Mouse (Mus musculus): ENCODE results near the gene Mon1a. TPM values are rescaled to one million over a fixed set of nuclear protein-coding genes. Genes with fewer than 3 reads are reported as not detected.

Mon1a gene
- total RNA-seq, 4 experiments from 2014 or later: 21.0 to 30.2 (median 27.2) TPM

DNA sequence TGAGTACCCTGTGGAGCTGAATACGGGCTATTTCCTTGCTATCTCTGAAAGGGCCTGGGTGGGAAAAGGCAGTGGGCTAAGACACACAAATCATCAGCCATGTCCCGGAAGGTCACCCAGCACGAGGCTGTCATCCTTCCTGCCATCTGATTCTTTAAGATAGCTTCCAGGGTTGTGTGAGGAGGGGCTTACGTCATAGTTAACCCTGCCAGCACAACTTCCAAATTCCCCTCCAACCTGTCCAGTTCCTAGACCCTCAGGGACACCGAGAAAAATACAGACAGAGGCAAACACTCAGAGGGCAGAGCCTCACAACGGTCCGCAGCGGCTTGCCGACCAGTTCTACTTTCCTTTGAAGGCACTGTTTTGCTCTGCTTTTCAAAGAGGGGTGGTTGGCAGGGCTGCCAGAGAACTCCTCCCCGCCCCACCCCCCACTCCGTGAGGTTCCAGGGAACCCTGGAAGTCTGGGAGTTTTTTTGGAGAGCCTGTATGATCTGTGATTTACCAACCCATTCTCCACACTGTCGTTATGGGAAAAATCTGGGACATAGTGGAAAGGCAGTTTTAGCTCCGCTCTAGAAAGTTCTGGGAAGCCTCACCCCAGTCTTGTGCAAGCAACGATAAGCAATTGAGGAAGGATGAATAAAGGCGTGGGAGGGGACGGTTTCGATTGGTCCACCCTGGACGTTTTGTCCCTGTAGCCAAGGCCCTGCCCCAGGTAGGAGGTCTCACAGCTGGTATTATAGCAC lies 20.6 kb downstream of the Mon1a start:
- DNase-seq (ENCODE audit: low spot score in 2 of 2): no peak

DNA sequence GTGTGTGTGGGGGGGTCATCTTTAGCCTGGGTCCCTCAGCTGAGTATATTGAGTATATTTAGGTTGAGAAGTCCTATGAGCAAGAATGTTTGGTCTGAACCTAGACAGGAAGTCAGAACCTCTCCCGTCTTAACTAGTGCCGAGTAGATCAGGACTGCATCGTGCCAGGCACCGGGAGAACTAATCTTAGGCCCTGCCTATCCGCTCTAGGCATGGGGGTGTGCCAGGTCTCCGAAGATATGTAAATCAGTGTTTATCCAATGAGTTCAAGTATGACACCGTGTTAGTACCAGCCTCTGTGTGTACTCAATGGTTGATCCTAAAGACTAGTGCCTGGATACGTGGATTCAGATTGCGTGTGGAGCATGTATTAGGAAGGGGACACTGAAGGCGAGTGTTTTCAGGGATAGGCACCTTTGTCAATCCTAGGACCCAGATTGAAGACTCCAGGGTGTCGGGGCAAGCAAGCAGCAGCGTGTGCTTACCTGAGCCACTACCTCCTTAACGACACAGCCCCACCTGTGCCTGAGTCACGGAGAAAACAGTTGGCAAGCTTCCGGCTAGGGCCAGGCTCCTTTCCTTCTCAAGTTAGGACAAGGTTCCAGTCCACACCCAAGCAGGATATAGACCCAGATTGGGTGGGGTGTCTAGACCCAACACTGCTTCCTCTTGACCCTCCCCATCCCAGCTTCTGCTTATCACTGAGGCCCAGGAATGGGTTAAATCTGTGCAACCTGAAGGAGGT lies 22.2 kb downstream of the Mon1a start:
- no peak for DNase-seq (ENCODE audit: low spot score in 2 of 2)

DNA sequence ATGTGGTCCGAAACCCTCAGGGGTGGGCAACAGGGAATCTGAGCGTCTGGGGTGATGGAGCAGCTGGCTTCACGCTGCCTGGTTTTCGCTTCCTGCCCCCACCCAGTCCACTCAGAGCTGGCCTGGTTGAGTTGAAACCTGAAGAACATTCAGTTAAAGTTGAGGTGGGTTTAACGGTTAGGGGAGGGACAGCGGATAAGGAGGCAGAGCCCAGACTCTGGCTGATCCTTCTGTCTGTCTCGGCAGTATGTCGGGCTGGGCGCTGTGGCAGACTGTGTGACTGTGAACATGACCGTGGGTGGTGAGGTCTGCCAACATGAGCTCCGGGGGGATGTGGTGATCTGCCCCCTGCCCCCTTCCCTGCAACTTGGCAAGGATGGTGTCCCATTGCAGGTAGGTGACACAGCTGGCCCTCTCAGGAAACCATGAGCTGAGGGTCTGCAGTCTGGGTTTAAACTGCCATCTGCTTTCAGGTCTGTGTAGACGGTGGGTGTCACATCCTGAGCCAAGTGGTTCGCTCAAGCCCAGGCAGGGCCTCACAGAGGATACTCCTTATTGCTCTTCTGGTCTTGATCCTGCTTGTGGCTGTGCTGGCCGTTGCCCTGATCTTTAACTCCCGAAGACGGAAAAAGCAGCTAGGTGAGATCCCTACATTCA lies 26.9 kb downstream of the Mon1a start:
- DNase-seq (ENCODE audit: low spot score in 2 of 2): no peak

DNA sequence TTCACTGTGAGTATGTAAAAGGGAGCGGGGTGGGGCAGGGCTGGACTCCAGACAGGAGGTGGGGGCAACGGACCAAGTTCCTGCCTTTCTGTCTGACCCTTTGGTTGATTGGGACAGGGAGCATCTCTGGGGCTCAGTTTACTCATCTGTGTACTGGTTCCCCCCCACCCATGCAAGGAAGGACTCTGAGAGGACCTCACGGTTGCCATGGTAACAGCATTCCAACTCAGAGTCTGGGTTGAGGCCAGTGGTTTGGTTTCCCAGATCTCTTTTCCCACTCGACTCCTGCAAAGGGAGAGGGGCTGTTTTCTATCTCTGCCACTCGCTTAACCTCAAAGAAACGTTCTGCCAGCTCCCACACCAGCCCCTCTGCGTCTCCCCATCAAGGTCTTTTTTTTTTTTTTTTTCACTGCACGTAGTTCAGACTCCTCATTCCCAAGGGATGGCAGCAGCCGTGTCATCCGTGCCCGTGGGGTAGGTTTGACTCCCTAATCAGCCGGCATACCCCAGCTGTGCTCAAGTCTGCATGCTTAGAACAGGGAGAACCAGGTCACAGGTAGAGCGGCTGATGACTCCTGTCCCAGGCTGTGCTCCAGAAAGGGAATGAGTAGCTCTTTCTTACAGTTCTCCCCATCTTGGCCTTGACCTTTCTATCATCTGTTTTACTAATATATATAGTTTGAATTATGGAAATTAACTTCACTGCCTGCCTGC lies 30.1 kb downstream of the Mon1a start:
- no peak for DNase-seq (ENCODE audit: low spot score in 2 of 2)

DNA sequence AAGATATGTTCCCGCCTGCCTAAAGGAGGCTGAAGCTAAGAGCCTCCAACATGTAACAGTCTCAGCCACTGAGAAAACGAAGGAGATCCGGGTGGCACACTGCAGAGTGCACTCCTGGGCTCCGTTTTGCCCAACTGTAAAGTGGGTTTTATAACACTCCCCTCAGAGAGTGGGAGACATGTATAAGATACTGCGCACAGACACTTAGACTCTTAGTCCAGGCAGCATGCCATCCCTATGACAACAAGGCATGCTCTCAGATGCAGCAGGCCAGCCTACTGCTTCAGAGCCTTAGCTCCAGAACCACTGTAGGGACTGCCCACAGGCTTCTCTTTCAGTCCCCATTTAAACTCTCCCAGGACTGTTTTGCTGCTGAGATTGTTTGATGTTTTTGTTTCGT lies 30.9 kb downstream of the Mon1a start:
- DNase-seq (ENCODE audit: low spot score in 2 of 2): no peak

DNA sequence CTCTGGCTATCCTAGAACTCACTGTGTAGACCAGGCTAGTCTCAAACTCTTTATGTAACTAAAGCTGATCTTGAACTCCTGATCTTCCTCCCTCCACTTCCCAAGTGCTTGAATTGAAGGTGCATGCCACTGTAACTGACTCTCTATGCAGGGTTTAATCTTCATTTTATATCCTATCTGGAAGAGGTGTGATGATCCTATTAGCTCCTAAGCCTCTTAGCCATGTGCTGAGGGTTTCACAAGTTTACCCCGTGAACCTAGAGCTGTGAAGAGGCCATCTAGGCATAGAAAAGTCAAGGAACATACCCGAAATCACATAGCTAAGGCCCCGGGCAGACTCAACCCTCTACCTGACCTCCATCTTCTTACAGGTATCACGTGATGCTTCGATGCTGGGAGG lies 31.5 kb downstream of the Mon1a start:
- DNase-seq (ENCODE audit: low spot score in 2 of 2): no peak

DNA sequence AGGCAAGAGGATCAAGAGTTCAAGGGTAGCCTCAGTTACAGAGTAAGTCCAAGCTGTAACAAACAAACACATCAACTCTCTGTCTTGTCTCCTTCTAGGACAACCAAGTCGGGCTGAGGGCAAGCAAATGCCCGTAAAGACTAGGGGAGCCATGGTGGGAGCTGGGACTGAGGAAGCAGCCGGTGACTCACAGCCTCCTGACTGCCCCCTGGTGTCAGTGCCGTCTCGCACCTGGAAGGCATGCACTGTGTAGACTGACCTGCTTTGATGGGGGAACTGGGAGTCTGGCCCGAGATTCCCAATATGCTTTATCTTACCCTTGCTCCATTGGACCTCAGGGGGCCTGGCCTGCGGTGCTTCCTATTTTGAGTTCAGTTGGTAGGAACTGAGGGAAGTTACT lies 35.1 kb downstream of the Mon1a start:
- no peak for DNase-seq (ENCODE audit: low spot score in 2 of 2)

DNA sequence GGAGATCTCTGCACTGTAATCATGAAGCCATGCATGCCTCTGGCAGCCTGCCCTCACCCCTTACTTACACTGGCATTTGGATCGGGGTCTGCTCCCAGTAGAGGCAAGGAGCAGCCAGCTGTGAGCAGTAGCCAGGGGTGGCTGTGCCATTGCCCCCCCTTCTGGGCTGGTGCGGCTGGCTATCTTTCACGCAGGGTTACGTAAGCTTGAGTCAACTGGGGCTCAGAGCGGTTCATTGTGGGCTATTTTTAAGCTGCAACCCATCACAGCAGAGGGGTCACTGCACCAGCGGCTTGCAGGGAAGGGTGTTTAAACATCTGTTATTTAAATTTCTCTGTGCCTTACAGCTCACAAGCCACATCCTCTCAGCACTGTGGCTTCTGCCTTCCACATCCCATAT lies 36.0 kb downstream of the Mon1a start:
- no peak for DNase-seq (ENCODE audit: low spot score in 2 of 2)

DNA sequence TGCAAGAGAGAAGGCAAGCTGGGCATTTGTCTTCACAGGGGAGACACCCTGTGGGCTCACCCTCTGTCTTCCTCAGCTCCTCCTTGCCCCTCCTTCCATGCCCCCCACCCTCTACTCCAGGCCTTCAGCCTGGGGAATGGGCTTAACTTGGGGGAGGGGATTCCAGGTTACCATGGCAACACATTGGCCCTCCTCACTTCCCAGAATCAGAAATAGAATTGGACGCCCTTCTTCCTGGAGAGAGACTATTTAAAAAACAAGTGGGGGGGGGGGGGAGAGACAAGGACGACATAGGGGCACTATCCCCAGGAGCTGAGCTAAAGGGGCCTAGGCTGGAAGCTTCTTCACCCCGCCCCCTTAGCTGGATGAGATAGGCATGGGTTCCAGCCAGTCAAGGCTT lies 37.3 kb downstream of the Mon1a start:
- DNase-seq (ENCODE audit: low spot score in 2 of 2): no peak

DNA sequence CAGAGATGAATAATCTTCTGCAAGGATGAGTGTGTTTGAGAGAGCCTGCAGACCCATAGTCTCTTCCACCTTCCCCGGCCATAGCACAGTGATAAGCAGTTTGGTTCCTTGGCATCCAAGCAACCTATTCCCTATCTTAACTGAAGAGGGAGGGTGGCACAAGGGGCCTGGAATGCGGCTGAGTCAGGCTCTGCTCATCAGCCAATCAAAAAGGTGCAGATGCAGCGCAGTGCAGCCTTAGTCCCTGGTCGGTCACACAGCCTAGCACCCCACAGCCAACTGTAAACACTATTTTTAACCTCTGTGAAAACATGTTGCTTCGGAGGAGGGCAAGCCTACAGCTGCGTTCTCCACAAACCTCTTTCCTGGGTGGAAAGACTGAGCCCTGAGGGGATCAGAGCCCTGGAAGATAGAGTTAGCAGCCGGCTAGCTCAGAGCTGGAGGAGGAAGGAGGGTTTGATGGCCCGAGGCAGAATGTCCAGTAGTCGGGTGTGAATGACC lies 39.0 kb downstream of the Mon1a start:
- DNase-seq (ENCODE audit: low spot score in 2 of 2): no peak

DNA sequence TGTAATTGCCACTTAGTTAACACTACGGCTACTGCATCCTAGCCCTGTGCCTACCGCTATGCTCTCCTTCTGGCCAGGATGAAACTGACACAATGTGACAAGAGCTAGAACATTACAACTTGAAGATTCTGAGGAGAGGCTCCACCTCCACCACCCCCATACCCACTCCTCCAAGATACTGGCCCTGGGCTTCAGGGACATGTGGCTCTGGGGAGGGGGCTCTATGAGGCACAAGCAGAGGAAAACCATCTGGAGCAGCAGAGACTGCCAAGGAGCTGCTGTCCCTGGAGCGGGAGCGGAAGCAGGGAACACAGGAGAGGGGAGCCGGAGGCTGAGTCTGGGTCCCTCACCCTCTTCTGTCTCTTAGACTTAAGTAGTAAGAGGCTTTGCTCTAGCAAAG lies 39.8 kb downstream of the Mon1a start:
- DNase-seq (ENCODE audit: low spot score in 2 of 2): no peak

DNA sequence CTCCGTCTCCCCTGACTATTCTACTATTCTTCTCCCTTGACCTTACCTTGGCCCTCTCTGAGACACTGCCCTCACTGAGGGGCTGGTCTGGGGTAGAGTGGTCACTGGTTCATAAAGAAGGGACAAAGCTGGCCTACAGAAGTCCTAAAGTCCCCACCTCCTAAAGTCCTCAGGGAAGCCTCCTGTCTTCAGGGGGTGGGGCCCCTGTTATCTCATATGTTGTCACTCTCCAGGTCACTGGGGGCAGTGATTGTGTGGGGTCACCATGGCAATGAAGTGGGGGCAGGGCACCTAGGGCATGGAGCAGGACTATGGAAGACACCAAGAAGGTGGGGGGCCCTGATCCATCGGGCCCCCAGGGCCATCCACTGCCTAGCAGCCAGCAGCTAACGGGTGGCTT lies 40.2 kb downstream of the Mon1a start, which contains the start of gene Actl11:
Gene Actl11, plus strand, starts transcription at position 301 of the 400 bp plus-strand sequence.
- no peak for DNase-seq (ENCODE audit: low spot score in 2 of 2)

DNA sequence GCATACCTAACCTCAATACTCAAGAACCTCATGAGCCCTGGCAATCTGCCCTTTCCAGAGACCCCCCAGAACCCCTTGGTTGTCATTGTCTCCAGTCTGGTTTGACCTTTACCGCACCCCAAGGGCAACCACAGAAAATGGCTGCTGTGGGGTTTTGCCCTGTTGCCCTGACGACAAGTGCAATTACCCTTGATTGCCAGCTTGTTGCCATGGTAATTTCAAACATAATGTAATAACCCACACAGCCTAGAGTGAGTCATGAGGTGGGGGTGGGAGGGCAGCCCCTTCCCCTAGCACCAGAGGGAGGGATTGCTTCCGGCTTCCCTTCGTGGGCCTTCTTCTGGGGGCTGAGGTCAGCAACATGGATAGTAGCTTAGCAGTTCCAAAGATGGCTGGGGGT lies 44.3 kb downstream of the Mon1a start:
- DNase-seq (ENCODE audit: low spot score in 2 of 2): no peak

DNA sequence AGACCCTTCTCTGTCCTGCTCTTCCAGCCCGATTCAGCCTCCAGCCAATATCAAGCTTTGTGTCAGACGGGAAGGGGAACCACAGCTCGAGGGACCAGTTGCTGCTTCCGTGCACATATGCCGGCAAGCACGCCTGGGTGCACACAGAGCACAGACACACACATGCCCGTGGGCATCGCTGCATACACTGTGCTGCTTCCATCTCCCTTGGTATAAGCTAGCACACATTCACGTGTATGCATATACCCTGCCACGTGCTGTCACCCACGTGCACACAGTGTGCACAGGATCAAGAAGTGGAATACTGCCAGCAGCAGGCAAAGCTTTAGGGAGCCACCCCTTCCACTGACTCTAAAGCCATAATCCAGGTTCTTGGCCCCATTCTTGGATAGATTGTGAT lies 46.2 kb downstream of the Mon1a start:
- DNase-seq (ENCODE audit: low spot score in 2 of 2): no peak

DNA sequence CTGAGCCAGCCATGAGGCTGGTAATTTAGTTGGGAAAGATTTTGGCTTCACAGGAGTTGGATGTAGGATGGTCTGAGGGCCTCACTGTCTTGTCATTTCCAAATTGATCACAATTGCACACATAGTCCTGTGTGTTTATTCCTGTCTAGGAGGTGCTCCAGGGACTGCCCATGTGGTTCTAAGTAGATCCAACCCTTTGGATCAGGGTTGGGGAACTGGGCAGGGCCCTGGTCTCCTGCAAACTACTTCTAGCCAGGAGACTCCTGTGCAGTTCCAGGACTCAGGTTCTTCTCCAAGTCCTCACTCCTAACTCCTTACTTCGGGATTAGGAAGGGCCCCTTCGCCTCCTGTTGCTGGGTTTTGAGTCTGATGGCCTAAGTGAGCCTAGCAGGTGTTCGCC lies 47.4 kb downstream of the Mon1a start, which contains the start of gene Camkv:
Gene Camkv, plus strand, starts transcription at position 301 of the 400 bp plus-strand sequence.
- no peak for DNase-seq (ENCODE audit: low spot score in 2 of 2)

DNA sequence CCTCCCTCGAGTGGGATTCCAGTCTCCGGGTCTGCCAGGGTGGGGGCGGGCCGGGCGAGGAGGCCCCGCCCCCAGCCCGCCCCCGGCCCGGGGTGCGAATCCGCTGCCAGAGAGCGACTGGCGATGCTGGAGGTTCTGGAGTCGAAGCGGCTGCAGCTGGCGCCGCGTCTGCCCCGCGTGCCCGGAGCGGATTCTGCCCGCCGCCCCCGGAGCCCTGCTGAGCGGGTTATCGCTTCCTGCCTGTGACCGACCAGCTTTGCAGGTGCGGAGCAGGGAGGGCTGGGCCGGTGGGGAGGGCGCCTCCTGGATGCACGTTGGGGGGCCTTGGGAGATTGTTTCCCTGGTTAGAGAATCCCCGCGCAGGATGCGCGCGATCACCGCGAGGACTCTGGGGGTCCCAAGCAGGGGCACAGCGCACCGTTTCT lies 47.9 kb downstream of the Mon1a start:
- DNase-seq (ENCODE audit: low spot score in 2 of 2): peak in 1 of 2 experiments; percentile 54

DNA sequence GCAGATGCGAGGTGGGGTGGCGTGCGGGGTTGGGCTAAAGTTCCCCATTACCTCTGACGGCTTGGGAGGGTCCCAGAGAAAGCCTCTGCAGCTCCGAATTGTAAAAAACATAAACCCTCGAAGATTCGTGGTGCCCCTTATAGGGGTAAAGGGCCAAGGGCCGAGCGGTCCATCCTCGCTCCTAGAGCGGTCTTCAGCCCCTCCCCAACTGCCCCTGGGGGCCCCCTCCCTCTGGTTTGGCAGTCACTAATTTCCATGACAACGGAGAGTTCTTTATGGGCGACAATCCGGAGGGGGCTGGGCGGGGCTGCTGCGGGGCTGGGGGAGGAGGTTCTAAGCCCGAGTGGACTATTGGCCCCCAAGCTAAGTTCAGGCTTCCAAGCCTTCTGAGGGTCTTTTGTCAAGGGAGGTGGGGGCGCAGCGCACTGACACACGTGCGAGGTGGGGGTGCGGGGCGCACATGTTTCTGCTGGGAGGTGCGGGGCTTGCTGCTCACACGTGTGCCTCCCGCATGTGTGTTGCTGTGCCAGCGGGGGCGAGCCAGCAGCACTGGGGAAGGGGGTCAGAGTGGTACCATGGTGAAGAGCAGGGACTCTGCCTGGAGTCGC lies 48.4 kb downstream of the Mon1a start:
- no peak for DNase-seq (ENCODE audit: low spot score in 2 of 2)

DNA sequence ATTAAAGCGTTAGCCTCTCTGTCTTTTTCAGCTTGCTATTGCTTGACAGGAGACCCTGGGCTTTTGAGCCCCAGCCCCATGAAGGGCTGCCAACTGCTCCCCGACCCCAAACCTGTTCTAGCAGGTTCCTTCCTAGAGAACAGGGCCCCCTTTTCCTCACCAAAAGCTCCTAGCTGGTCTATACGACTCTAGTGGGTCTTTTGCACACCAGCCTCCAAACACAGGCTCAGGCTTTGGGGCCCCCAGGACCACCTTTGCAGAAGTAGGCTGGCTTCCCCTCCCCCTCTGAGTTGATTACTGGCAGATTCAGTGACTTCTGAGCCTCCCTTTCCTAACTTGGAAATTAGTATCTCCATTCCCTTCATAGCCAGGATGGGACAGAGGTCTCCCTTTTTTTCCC lies 48.9 kb downstream of the Mon1a start:
- no peak for DNase-seq (ENCODE audit: low spot score in 2 of 2)

DNA sequence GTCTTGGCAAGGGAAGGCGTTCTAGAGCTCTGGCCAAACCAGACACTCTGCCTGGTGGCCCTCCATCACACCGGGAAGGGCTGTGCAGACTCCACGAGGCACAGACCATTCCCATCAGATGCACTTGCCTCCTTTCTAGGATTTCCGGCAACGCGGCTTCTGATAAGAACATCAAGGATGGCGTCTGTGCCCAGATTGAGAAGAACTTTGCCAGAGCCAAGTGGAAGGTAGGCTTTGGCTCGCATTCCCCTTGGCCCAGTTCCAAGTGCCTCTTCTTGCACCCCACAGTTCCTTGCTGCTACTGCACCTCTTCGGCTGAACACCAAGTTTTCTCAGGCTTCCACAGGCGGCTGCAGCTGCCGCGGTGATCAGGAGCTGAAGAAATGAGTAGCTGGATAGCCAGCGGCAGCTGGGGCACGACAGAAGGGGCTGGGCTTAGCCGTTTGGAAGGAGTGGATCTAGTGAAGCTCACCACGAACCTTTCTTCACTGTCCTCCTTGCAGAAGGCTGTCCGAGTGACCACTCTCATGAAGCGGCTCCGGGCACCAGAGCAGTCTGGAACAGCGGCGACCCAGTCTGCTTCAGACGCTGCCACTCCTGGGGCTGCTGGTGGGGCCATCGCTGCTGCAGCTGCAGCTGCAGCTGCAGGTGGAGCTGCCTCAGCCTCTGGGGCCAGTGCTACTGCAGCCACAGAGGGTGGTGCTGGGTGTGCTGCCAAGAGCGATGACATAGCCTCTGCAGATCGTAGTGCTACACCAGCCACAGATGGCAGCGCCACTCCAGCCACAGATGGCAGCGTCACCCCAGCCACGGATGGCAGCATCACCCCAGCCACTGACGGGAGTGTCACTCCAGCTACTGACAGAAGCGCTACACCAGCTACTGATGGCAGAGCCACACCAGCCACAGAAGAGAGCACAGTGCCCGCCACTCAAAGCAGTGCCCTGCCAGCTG lies 59.6 kb downstream of the Mon1a start:
- no peak for DNase-seq (ENCODE audit: low spot score in 2 of 2)
